10 mouse cellular contexts compared by ENCODE assay signal in the genomic region with DNA sequence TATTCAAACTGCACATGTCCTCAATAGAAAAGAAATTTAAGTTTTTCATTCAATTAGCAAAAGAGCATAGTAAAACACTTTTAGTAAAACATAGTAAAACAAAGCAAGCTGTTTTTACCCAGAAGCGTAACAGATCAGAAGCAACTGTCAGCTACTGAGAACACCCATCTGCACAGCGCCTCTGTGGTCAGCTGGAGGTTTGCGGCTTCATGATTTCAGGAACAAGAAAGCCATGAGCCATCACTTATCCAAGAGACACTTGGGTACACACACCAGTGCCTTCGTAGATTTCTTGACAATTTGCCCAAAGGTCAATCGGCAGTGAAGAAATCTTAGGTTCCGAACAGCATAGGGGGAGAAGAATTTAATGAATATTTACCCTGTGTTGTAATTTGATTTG.
DNase-seq lines count a peak whose midpoint lies in the region; ATAC-seq and TF ChIP-seq lines count a peak whose summit lies in the region.
"Had no signal": no experiment of that assay in that cellular context is flagged by ENCODE, and none has a peak within 500 bp of the region (broad histone marks: within the 10 kb centered on the region; RNA-seq: fewer than 3 reads in every experiment).

No protein-coding gene starts in this region.

- peak; percentile 28; the same call in 1 of the 2 replicates for TF ChIP-seq CTCF in embryonic fibroblast, embryonic 13.5 days (IDR thresholded peaks at IDR 0.05; ENCODE audit: borderline replicate concordance, insufficient read depth, low read length)

- H3K9me3 ChIP-seq in liver, embryonic 12.5 days (replicated peaks): no peaks in the 10 kb centered on the region
- no peaks in the 10 kb centered on the region for H3K9me3 ChIP-seq in hindbrain, embryonic 12.5 days (replicated peaks)

- ATAC-seq in liver, embryonic 12.5 days: no peak
- peak; percentile 70; the same call in 1 of the 2 replicates for ATAC-seq in monocyte, adult 5-6 weeks (replicated peaks; ENCODE audit: insufficient number of reproducible peaks, low FRiP score, low TSS enrichment, poor library complexity, severe bottlenecking)
- ATAC-seq in hindbrain, embryonic 12.5 days (ENCODE audit: low FRiP score): no peak

- no peaks in the 10 kb centered on the region for H3K36me3 ChIP-seq in liver, embryonic 12.5 days
- H3K36me3 ChIP-seq in hindbrain, embryonic 12.5 days: no peaks in the 10 kb centered on the region
- H3K36me3 ChIP-seq: G1E had no signal

- no peak for TF ChIP-seq POLR2A in embryonic fibroblast, embryonic 13.5 days (IDR thresholded peaks at IDR 0.05; ENCODE audit: low read depth, low read length)

- DNase-seq in gastrocnemius, adult 18-20 months (ENCODE audit: low spot score): peak; percentile 9
- no peak for DNase-seq in gastrocnemius, postnatal 36 days
- DNase-seq in liver: peak; percentile 37
- DNase-seq in yolk sac, embryonic 10.5 days (ENCODE audit: low spot score): no peak

- H3K27me3 ChIP-seq in liver, embryonic 12.5 days (replicated peaks): no peaks in the 10 kb centered on the region
- no peaks in the 10 kb centered on the region for H3K27me3 ChIP-seq in hindbrain, embryonic 12.5 days

- H3K4me3 ChIP-seq in liver, embryonic 12.5 days: no peak overlapping the region
- H3K4me3 ChIP-seq in embryonic fibroblast, embryonic 13.5 days (ENCODE audit: insufficient read depth, low read length): no peak overlapping the region
- H3K4me3 ChIP-seq in hindbrain, embryonic 12.5 days: no peak overlapping the region
- H3K4me3 ChIP-seq: erythroblast, embryonic 14.5 days had no signal

- no peaks in the 10 kb centered on the region for H3K4me1 ChIP-seq in liver, embryonic 12.5 days
- H3K4me1 ChIP-seq in embryonic fibroblast, embryonic 13.5 days (ENCODE audit: control insufficient read depth, insufficient read depth, low read length): no peaks in the 10 kb centered on the region
- H3K4me1 ChIP-seq in hindbrain, embryonic 12.5 days: no peaks in the 10 kb centered on the region

- H3K27ac ChIP-seq in liver, embryonic 12.5 days: no peak overlapping the region
- H3K27ac ChIP-seq in embryonic fibroblast, embryonic 13.5 days (ENCODE audit: insufficient read depth, low read length): no peak overlapping the region
- H3K27ac ChIP-seq in hindbrain, embryonic 12.5 days: no peak overlapping the region

- no peak overlapping the region for H3K4me2 ChIP-seq in liver, embryonic 12.5 days
- no peak overlapping the region for H3K4me2 ChIP-seq in hindbrain, embryonic 12.5 days (replicated peaks)

- no peak overlapping the region for H3K9ac ChIP-seq in liver, embryonic 12.5 days
- H3K9ac ChIP-seq in hindbrain, embryonic 12.5 days: no peak overlapping the region

- intact Hi-C loops in gastrocnemius, postnatal 36 days (cut with DNase I): no loop called here

- 25% methylated on average over 6 of the region's 6 CpGs for WGBS in liver, embryonic 12.5 days (ENCODE audit: insufficient replicate concordance)
- WGBS in hindbrain, embryonic 12.5 days: 78% methylated on average over 6 of the region's 6 CpGs

Comparison
In these comparisons a context has a peak if more than half of its experiments do, and no peak if none do; other contexts are left out.
1. DNase-seq: peak in gastrocnemius, adult 18-20 months (single experiment) and liver (single experiment); none in gastrocnemius, postnatal 36 days (0 of 2) and yolk sac, embryonic 10.5 days (single experiment).